Mouse (Mus musculus): ENCODE results near the gene Olfr350.

Olfr350 gene

DNA sequence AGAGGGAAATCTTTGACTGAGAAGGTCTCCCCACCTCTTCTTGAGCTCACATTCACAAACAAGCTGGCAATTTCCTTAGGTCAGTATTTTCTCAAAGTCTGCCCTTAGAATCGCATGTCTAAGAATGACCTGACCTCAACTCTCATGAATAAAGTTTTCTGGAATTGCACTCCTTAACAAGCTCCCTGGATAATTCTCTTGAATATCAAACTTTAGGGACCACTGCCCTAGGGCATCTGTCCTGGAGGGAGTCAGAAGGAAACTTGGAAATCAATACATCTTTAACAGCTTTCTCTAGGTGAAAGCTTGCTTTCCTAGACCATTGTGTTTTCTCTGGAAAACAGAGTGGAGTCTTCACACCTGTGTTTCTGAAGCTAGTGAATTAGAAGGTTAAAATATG lies at the start of gene Olfr350:
Olfr350 (plus strand) TSS at position 301 of the 400 bp plus-strand sequence.
- DNase-seq (ENCODE audit: low read depth in 2 of 2, low spot score in 2 of 2) = no peak

DNA sequence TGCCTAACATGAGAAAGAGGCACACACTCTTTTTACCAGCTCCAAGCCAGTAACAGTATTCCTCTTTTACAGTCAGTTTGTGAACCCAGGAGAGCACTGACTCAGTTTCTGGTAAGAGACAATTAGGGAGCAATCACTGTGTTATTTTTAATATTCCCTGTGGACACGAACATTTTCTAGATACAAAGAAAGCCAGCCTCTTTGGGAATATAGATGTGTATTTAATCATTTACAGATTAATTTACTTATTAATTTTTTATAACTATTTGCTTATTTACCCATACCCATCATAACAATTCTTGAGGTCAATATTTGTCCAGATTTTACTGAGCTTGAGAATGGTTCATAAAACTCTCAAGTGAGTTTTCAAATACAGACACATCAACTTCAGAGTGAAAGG lies 29.2 kb upstream of the Olfr350 start, which contains the start of gene Olfr3:
Olfr3 (minus strand) TSS at position 101 of the 400 bp plus-strand sequence.
- no peak for DNase-seq (ENCODE audit: low read depth in 2 of 2, low spot score in 2 of 2)

GRCm38 (mm10) chr2:36862560-36862959 lies 16.4 kb downstream of the Olfr350 start, which contains the start of gene Olfr351:
TSS of gene Olfr351 (minus strand) at chr2:36862660.
- no peak for DNase-seq (ENCODE audit: low read depth in 2 of 2, low spot score in 2 of 2)

DNA sequence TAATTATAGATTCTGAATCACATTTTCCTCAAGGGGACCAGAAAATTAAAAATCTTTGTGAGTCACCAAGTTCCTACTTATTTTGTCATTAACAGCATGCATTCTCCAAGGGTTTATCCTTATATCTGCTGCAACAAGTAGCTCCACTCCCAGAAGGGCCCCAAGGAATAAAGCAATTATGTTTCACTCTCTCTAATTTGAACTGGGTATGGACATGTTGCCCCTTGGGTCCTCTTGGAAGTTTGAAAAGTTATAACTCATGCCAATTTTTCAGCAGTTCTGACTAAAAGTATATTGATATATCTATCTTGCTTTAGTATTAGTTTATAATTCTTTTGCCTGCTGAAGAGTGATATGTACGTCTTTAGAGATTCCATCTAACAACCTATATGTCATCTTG lies 22.1 kb downstream of the Olfr350 start, which contains the start of gene Olfr352:
Olfr352 (plus strand) TSS at position 301 of the 400 bp plus-strand sequence.
- no peak for DNase-seq (ENCODE audit: low read depth in 2 of 2, low spot score in 2 of 2)

DNA sequence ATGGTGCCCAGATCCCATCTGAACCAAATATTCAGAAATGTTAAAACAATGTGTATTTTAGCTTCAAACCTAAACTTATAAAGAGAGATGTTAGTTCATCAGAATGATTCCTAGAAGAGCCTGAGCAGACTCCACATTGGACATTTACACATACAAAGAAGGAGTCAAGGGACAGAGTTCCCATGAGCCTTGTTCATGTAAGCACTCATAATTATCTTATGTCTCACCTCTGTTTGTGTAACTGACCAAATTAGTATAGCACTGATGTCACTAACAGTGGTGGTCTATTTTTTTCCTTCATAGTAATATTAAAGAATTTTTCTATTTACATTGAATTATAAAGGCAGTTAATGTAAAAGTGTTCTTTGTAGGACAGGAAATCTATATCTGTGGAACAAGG lies 46.7 kb downstream of the Olfr350 start, which contains the start of gene Olfr353:
Olfr353 (minus strand) TSS at position 101 of the 400 bp plus-strand sequence.
- DNase-seq (ENCODE audit: low read depth in 2 of 2, low spot score in 2 of 2) = no peak

GRCm38 (mm10) chr2:36897114-36897513 lies 51.0 kb downstream of the Olfr350 start:
- DNase-seq (ENCODE audit: low read depth in 2 of 2, low spot score in 2 of 2) = no peak

Measured in CD8-positive naive resting alpha-beta T cell, adult 2 months (primary cell).